Mouse (Mus musculus) G1E (cell line): ENCODE data around the gene Suz12.
"Not testable (repeated sequence)": the region's sequence is repeated elsewhere in the genome, so short reads cannot be mapped to it uniquely, and the experiment has no call there.

Experiments
- CTCF ChIP-seq: IDR thresholded peaks from 2 replicates; pipeline ENCODE4 v1.5.1; 2012; ENCODE audit warnings: low read depth, low read length, inconsistent platforms, mixed read lengths
- GATA1 ChIP-seq: IDR thresholded peaks from 2 replicates; pipeline ENCODE4 v1.6.1; 2012; ENCODE audit warnings: borderline replicate concordance, low read length, inconsistent platforms, mixed read lengths
- GATA2 ChIP-seq: IDR thresholded peaks from 2 replicates; pipeline ENCODE4 v1.6.1; 2012; ENCODE audit warnings: low read depth, low read length, inconsistent platforms, borderline replicate concordance
- POLR2AphosphoS5 ChIP-seq: IDR thresholded peaks from 2 replicates; pipeline ENCODE4 v1.6.1; 2012; ENCODE audit warnings: low read depth, low read length, inconsistent platforms; ENCODE audit not compliant: insufficient replicate concordance
- TAL1 ChIP-seq: conservative IDR thresholded peaks from 2 replicates; pipeline ENCODE4 v1.6.1; 2012; ENCODE audit warnings: low read depth, low read length, inconsistent platforms, mixed read lengths

DNA sequence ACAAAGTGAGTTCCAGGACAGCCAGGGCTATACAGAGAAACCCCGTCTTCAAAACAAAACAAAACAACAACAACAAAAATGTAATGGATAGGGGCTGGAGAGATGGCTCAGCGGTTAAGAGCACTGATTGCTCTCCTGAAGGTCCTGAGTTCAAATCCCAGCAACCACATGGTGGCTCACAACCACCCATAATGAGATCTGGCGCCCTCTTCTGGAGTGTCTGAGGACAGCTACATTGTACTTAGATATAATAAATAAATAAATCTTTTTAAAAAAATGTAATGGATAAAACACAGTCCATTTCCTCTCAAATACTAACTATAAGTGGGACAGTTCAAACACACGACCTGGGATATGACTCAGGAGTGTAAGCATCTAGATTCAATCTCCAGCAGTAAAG, 73.5 kb downstream of the Suz12 start:
- not testable (repeated sequence) for TF ChIP-seq CTCF, GATA1, POLR2AphosphoS5, TAL1, GATA2
